Mouse (Mus musculus): ENCODE results near the gene Plcb2. TPM values are rescaled to one million over a fixed set of nuclear protein-coding genes. Genes with fewer than 3 reads are reported as not detected.

The Plcb2 gene
- total and polyA plus RNA-seq, 2 experiments from 2014 or later = 2.6 to 7.6 TPM

GRCm38 (mm10) chr2:118686693-118687092 lies 41.5 kb downstream of the Plcb2 start:
- Histone ChIP-seq H3K4me2 (ENCODE audit: low read depth, low read length) (no peak overlapping the region), H3K4me1 (ENCODE audit: control insufficient read depth, insufficient read depth) (peaks cover 15% of the 10 kb centered on the region), H3K9ac (replicated peaks; ENCODE audit: low read depth, low read length) (no peak overlapping the region), H3K27me3 (ENCODE audit: control insufficient read depth, insufficient read depth, low read length) (no peaks in the 10 kb centered on the region), H3K4me3 (ENCODE audit: low read depth, low read length) (no peak overlapping the region), H3K36me3 (replicated peaks; ENCODE audit: control insufficient read depth, insufficient read depth, low read length) (no peaks in the 10 kb centered on the region), H3K9me3 (replicated peaks; ENCODE audit: control insufficient read depth, low read length) (no peaks in the 10 kb centered on the region), H3K27ac (ENCODE audit: low read depth) (no peak overlapping the region)
- DNase-seq (ENCODE audit: low spot score) = no peak
- TF ChIP-seq CTCF (IDR thresholded peaks at IDR 0.05; ENCODE audit: low read depth) (no peak), EP300 (IDR thresholded peaks at IDR 0.05; ENCODE audit: low read depth) (no peak)
- 34% methylated on average over 8 of the region's 8 CpGs for WGBS
- no peak for ATAC-seq (ENCODE audit: insufficient read depth, low read depth)

- no peak overlapping the region for H3K4me2 ChIP-seq (ENCODE audit: low read depth, low read length)
- 64% methylated on average over 4 of the region's 4 CpGs for WGBS
- H3K4me3 ChIP-seq (ENCODE audit: low read depth, low read length) = no peak overlapping the region
- no peaks in the 10 kb centered on the region for H3K27me3 ChIP-seq (ENCODE audit: control insufficient read depth, insufficient read depth, low read length)
- H3K4me1 ChIP-seq (ENCODE audit: control insufficient read depth, insufficient read depth) = peaks cover 15% of the 10 kb centered on the region
- H3K9me3 ChIP-seq (replicated peaks; ENCODE audit: control insufficient read depth, low read length) = no peaks in the 10 kb centered on the region
- no peak for TF ChIP-seq CTCF (IDR thresholded peaks at IDR 0.05; ENCODE audit: low read depth)
- TF ChIP-seq EP300 (IDR thresholded peaks at IDR 0.05; ENCODE audit: low read depth) = no peak
- ATAC-seq (ENCODE audit: insufficient read depth, low read depth) (no peak), DNase-seq (ENCODE audit: low spot score) (no peak)
- no peaks in the 10 kb centered on the region for H3K36me3 ChIP-seq (replicated peaks; ENCODE audit: control insufficient read depth, insufficient read depth, low read length)
- H3K9ac ChIP-seq (replicated peaks; ENCODE audit: low read depth, low read length) = no peak overlapping the region
- no peak overlapping the region for H3K27ac ChIP-seq (ENCODE audit: low read depth)
These were observed 43.1 kb downstream of the Plcb2 start for GRCm38 (mm10) chr2:118685088-118685487.

- ATAC-seq (ENCODE audit: insufficient read depth, low read depth) (peak; percentile 77), DNase-seq (ENCODE audit: low spot score) (no peak)
- WGBS = 35% methylated on average over 8 of the region's 8 CpGs
These were observed 45.5 kb downstream of the Plcb2 start for GRCm38 (mm10) chr2:118682544-118683260.

GRCm38 (mm10) chr2:118680926-118681325 lies 47.3 kb downstream of the Plcb2 start:
- H3K9me3 ChIP-seq (replicated peaks; ENCODE audit: control insufficient read depth, low read length) = no peaks in the 10 kb centered on the region
- no peak overlapping the region for H3K4me3 ChIP-seq (ENCODE audit: low read depth, low read length)
- ATAC-seq (ENCODE audit: insufficient read depth, low read depth) (no peak), DNase-seq (ENCODE audit: low spot score) (no peak)
- no peaks in the 10 kb centered on the region for H3K36me3 ChIP-seq (replicated peaks; ENCODE audit: control insufficient read depth, insufficient read depth, low read length)
- H3K4me2 ChIP-seq (ENCODE audit: low read depth, low read length) = no peak overlapping the region
- H3K27me3 ChIP-seq (ENCODE audit: control insufficient read depth, insufficient read depth, low read length) = peaks cover 14% of the 10 kb centered on the region
- no peak overlapping the region for H3K27ac ChIP-seq (ENCODE audit: low read depth)
- peaks cover 30% of the 10 kb centered on the region for H3K4me1 ChIP-seq (ENCODE audit: control insufficient read depth, insufficient read depth)
- no peak overlapping the region for H3K9ac ChIP-seq (replicated peaks; ENCODE audit: low read depth, low read length)
- TF ChIP-seq CTCF (IDR thresholded peaks at IDR 0.05; ENCODE audit: low read depth) = no peak
- no peak for TF ChIP-seq EP300 (IDR thresholded peaks at IDR 0.05; ENCODE audit: low read depth)
- WGBS = 91% methylated on average over 6 of the region's 6 CpGs

More at GRCm38 (mm10) chr2:118682544-118683260, 45.5 kb downstream of the Plcb2 start:
- TF ChIP-seq EP300 (IDR thresholded peaks at IDR 0.05; ENCODE audit: low read depth) (no peak), CTCF (IDR thresholded peaks at IDR 0.05; ENCODE audit: low read depth) (no peak)
- Histone ChIP-seq H3K27me3 (ENCODE audit: control insufficient read depth, insufficient read depth, low read length) (0 out of 2 replicates have a peak, but pooled peaks cover 4% of the 10 kb centered on the region), H3K4me3 (ENCODE audit: low read depth, low read length) (no peak overlapping the region), H3K9ac (replicated peaks; ENCODE audit: low read depth, low read length) (no peak overlapping the region), H3K4me2 (ENCODE audit: low read depth, low read length) (no peak overlapping the region), H3K9me3 (replicated peaks; ENCODE audit: control insufficient read depth, low read length) (no peaks in the 10 kb centered on the region), H3K27ac (ENCODE audit: low read depth) (peak overlapping the region; percentile 70), H3K4me1 (ENCODE audit: control insufficient read depth, insufficient read depth) (peaks cover 16% of the 10 kb centered on the region), H3K36me3 (replicated peaks; ENCODE audit: control insufficient read depth, insufficient read depth, low read length) (no peaks in the 10 kb centered on the region)

- H3K4me2 ChIP-seq (ENCODE audit: low read depth, low read length) = no peak overlapping the region
- no peak for ATAC-seq (ENCODE audit: insufficient read depth, low read depth)
- no peak overlapping the region for H3K9ac ChIP-seq (replicated peaks; ENCODE audit: low read depth, low read length)
- H3K27me3 ChIP-seq (ENCODE audit: control insufficient read depth, insufficient read depth, low read length) = peaks cover 22% of the 10 kb centered on the region
- H3K4me1 ChIP-seq (ENCODE audit: control insufficient read depth, insufficient read depth) = peaks cover 30% of the 10 kb centered on the region
- no peak overlapping the region for H3K4me3 ChIP-seq (ENCODE audit: low read depth, low read length)
- no peak overlapping the region for H3K27ac ChIP-seq (ENCODE audit: low read depth)
- TF ChIP-seq CTCF (IDR thresholded peaks at IDR 0.05; ENCODE audit: low read depth) = no peak
- no peak for TF ChIP-seq EP300 (IDR thresholded peaks at IDR 0.05; ENCODE audit: low read depth)
- H3K9me3 ChIP-seq (replicated peaks; ENCODE audit: control insufficient read depth, low read length) = no peaks in the 10 kb centered on the region
- WGBS = 59% methylated on average over 3 of the region's 3 CpGs
- no peak for DNase-seq (ENCODE audit: low spot score)
- no peaks in the 10 kb centered on the region for H3K36me3 ChIP-seq (replicated peaks; ENCODE audit: control insufficient read depth, insufficient read depth, low read length)
These were observed 48.7 kb downstream of the Plcb2 start for GRCm38 (mm10) chr2:118679577-118679976.

All from heart, postnatal 0 days (tissue).